Mouse (Mus musculus) heart, embryonic 15.5 days (tissue): ENCODE measurements around the gene Ndufa9. TPM values are rescaled to one million over a fixed set of nuclear protein-coding genes. Genes with fewer than 3 reads are reported as not detected.

Experiments used
- ATAC-seq: fragments of 200-750 bp; cut with Nextera tagmentation; replicated peaks from 2 replicates; pipeline ENCODE4 v1.8.0; 2017; ENCODE audit warnings: low read depth, moderate TSS enrichment; ENCODE audit not compliant: insufficient number of reproducible peaks, insufficient read depth, low FRiP score
- H3K27ac ChIP-seq: fragments of 300-500 bp; sonication (generic); 2 replicates; pipeline ENCODE4 v1.5.1; 2015; ENCODE audit warnings: mild to moderate bottlenecking, inconsistent platforms
- H3K27me3 ChIP-seq: fragments of 300-500 bp; sonication (generic); 2 replicates; pipeline ENCODE4 v1.6.1; 2015; ENCODE audit warnings: inconsistent platforms
- H3K36me3 ChIP-seq: fragments of 300-500 bp; sonication (generic); 2 replicates; pipeline ENCODE4 v1.6.1; 2015; ENCODE audit warnings: mild to moderate bottlenecking, inconsistent platforms
- H3K4me1 ChIP-seq: fragments of 300-500 bp; sonication (generic); replicated peaks from 2 replicates; pipeline ENCODE4 v1.6.1; 2015; ENCODE audit warnings: inconsistent platforms
- H3K4me2 ChIP-seq: fragments of 300-500 bp; sonication (generic); 2 replicates; pipeline ENCODE4 v1.6.1; 2015; ENCODE audit warnings: inconsistent platforms, mild to moderate bottlenecking, moderate library complexity
- H3K4me3 ChIP-seq: fragments of 300-500 bp; sonication (generic); 2 replicates; pipeline ENCODE4 v1.5.1; 2015; ENCODE audit warnings: mild to moderate bottlenecking, inconsistent platforms
- H3K9ac ChIP-seq: fragments of 300-500 bp; sonication (generic); 2 replicates; pipeline ENCODE4 v1.6.1; 2015; ENCODE audit warnings: mild to moderate bottlenecking, inconsistent platforms
- H3K9me3 ChIP-seq: fragments of 300-500 bp; sonication (generic); replicated peaks from 2 replicates; pipeline ENCODE4 v1.6.1; 2016; ENCODE audit warnings: inconsistent platforms
- WGBS: fragments of 180-500 bp; shearing (Covaris S2); methylation state at CpG from one replicate; pipeline ENCODE4 v1.1.7; 2015; ENCODE audit warnings: mixed read lengths; 5-methylcytosine and 5-hydroxymethylcytosine counted together
- polyA plus RNA-seq: library from polyadenylated mRNA; unstranded; fragments of >200 nt; fragmentation: Nextera tagmentation; extraction: Ambion mirVana; gene quantifications from 2 replicates; pipeline ENCODE4 v1.2.1, GENCODE M21; 2015

Ndufa9 gene
- polyA plus RNA-seq, 1 experiment from 2014 or later: 410 TPM

GRCm38 (mm10) chr6:126802946-126803345, 46.0 kb downstream of the Ndufa9 start:
- no peak for ATAC-seq
- Histone ChIP-seq H3K4me2 (no peak overlapping the region), H3K27me3 (no peaks in the 10 kb centered on the region), H3K27ac (no peak overlapping the region), H3K9ac (no peak overlapping the region), H3K4me1 (no peaks in the 10 kb centered on the region), H3K4me3 (no peak overlapping the region), H3K9me3 (no peaks in the 10 kb centered on the region), H3K36me3 (no peaks in the 10 kb centered on the region)
- 32% methylated on average over 11 of the region's 11 CpGs for WGBS

GRCm38 (mm10) chr6:126794751-126795150, 54.2 kb downstream of the Ndufa9 start:
- Histone ChIP-seq H3K36me3 (no peaks in the 10 kb centered on the region), H3K4me1 (no peaks in the 10 kb centered on the region), H3K9me3 (no peaks in the 10 kb centered on the region), H3K9ac (no peak overlapping the region), H3K27me3 (no peaks in the 10 kb centered on the region), H3K4me3 (no peak overlapping the region), H3K27ac (no peak overlapping the region), H3K4me2 (no peak overlapping the region)
- WGBS: 78% methylated on average over 6 of the region's 6 CpGs
- ATAC-seq: no peak

- Histone ChIP-seq H3K36me3 (no peaks in the 10 kb centered on the region), H3K4me1 (no peaks in the 10 kb centered on the region), H3K4me2 (no peak overlapping the region), H3K27me3 (no peaks in the 10 kb centered on the region), H3K4me3 (no peak overlapping the region), H3K9ac (no peak overlapping the region), H3K27ac (no peak overlapping the region), H3K9me3 (no peaks in the 10 kb centered on the region)
- no peak for ATAC-seq
- WGBS: 94% methylated on average over 6 of the region's 6 CpGs
These were observed 55.2 kb downstream of the Ndufa9 start for GRCm38 (mm10) chr6:126793689-126794088.

- H3K4me3 ChIP-seq: peak overlapping the region; percentile 42
- ATAC-seq: no peak
- H3K4me1 ChIP-seq: no peaks in the 10 kb centered on the region
- no peaks in the 10 kb centered on the region for H3K27me3 ChIP-seq
- H3K9ac ChIP-seq: peak overlapping the region; percentile 38; the same call in 1 of the 2 replicates
- H3K4me2 ChIP-seq: peak overlapping the region; percentile 64
- 22% methylated on average over 12 of the region's 12 CpGs for whole genome bisulfite sequencing
- no peak overlapping the region for H3K27ac ChIP-seq
- no peaks in the 10 kb centered on the region for H3K9me3 ChIP-seq
- H3K36me3 ChIP-seq: no peaks in the 10 kb centered on the region
These were observed 57.0 kb downstream of the Ndufa9 start for GRCm38 (mm10) chr6:126791964-126792363.

- Histone ChIP-seq H3K9me3 (no peaks in the 10 kb centered on the region), H3K27ac (no peak overlapping the region), H3K27me3 (no peaks in the 10 kb centered on the region), H3K4me1 (no peaks in the 10 kb centered on the region), H3K9ac (no peak overlapping the region), H3K4me3 (no peak overlapping the region), H3K4me2 (peak overlapping the region; percentile 64; the same call in 1 of the 2 replicates), H3K36me3 (no peaks in the 10 kb centered on the region)
- 28% methylated on average over 4 of the region's 4 CpGs for WGBS
- no peak for ATAC-seq
These were observed 57.4 kb downstream of the Ndufa9 start for GRCm38 (mm10) chr6:126791488-126791887.

- H3K27me3 ChIP-seq: no peaks in the 10 kb centered on the region; the same call in 1 of the 2 replicates
- WGBS: 66% methylated on average over 8 of the region's 8 CpGs
- no peak overlapping the region for H3K4me3 ChIP-seq
- no peak for ATAC-seq
- no peaks in the 10 kb centered on the region for H3K9me3 ChIP-seq
- H3K4me2 ChIP-seq: no peak overlapping the region
- H3K27ac ChIP-seq: no peak overlapping the region
- H3K4me1 ChIP-seq: peaks cover 3% of the 10 kb centered on the region; the same call in 1 of the 2 replicates
- no peaks in the 10 kb centered on the region for H3K36me3 ChIP-seq
- H3K9ac ChIP-seq: no peak overlapping the region
These were observed 60.1 kb downstream of the Ndufa9 start for GRCm38 (mm10) chr6:126788863-126789262.

- Histone ChIP-seq H3K27me3 (no peaks in the 10 kb centered on the region; the same call in 1 of the 2 replicates), H3K4me3 (no peak overlapping the region), H3K9ac (no peak overlapping the region), H3K27ac (no peak overlapping the region), H3K4me2 (no peak overlapping the region), H3K36me3 (no peaks in the 10 kb centered on the region), H3K4me1 (peaks cover 9% of the 10 kb centered on the region), H3K9me3 (no peaks in the 10 kb centered on the region)
- ATAC-seq: no peak
- 48% methylated on average over 5 of the region's 5 CpGs for WGBS
These were observed 64.7 kb downstream of the Ndufa9 start for GRCm38 (mm10) chr6:126784206-126784605.

GRCm38 (mm10) chr6:126783651-126784066, 65.3 kb downstream of the Ndufa9 start:
- ATAC-seq: no peak
- Histone ChIP-seq H3K4me2 (no peak overlapping the region), H3K27ac (no peak overlapping the region)

GRCm38 (mm10) chr6:126783056-126783455, 65.9 kb downstream of the Ndufa9 start:
- Histone ChIP-seq H3K27me3 (no peaks in the 10 kb centered on the region; the same call in 1 of the 2 replicates), H3K4me1 (peaks cover 9% of the 10 kb centered on the region), H3K4me2 (no peak overlapping the region), H3K9me3 (no peaks in the 10 kb centered on the region), H3K4me3 (no peak overlapping the region), H3K36me3 (no peaks in the 10 kb centered on the region), H3K9ac (no peak overlapping the region), H3K27ac (no peak overlapping the region)
- no peak for ATAC-seq
- 64% methylated on average over 1 of the region's 1 CpGs for WGBS

More at GRCm38 (mm10) chr6:126783651-126784066, 65.3 kb downstream of the Ndufa9 start:
- 20% methylated on average over 10 of the region's 10 CpGs for WGBS
- no peak overlapping the region for H3K9ac ChIP-seq
- H3K4me1 ChIP-seq: peaks cover 9% of the 10 kb centered on the region
- no peaks in the 10 kb centered on the region for H3K36me3 ChIP-seq
- no peak overlapping the region for H3K4me3 ChIP-seq
- H3K27me3 ChIP-seq: no peaks in the 10 kb centered on the region; the same call in 1 of the 2 replicates
- no peaks in the 10 kb centered on the region for H3K9me3 ChIP-seq

GRCm38 (mm10) chr6:126777889-126778288, 71.0 kb downstream of the Ndufa9 start:
- Histone ChIP-seq H3K4me1 (no peaks in the 10 kb centered on the region), H3K27ac (no peak overlapping the region), H3K4me2 (no peak overlapping the region), H3K36me3 (no peaks in the 10 kb centered on the region), H3K27me3 (0 out of 2 replicates have a peak, but pooled peaks cover 8% of the 10 kb centered on the region), H3K9ac (no peak overlapping the region), H3K4me3 (no peak overlapping the region), H3K9me3 (no peaks in the 10 kb centered on the region)
- no peak for ATAC-seq
- WGBS: 69% methylated on average over 6 of the region's 6 CpGs

- H3K4me3 ChIP-seq: no peak overlapping the region
- peaks cover 10% of the 10 kb centered on the region; the same call in 1 of the 2 replicates for H3K4me1 ChIP-seq
- no peaks in the 10 kb centered on the region for H3K36me3 ChIP-seq
- ATAC-seq: no peak
- H3K9ac ChIP-seq: no peak overlapping the region
- no peak overlapping the region for H3K4me2 ChIP-seq
- WGBS: 46% methylated on average over 4 of the region's 4 CpGs
- H3K9me3 ChIP-seq: no peaks in the 10 kb centered on the region
- no peak overlapping the region for H3K27ac ChIP-seq
- 0 out of 2 replicates have a peak, but pooled peaks cover 8% of the 10 kb centered on the region for H3K27me3 ChIP-seq
These were observed 75.1 kb downstream of the Ndufa9 start for GRCm38 (mm10) chr6:126773873-126774272.

GRCm38 (mm10) chr6:126772326-126772725, 76.6 kb downstream of the Ndufa9 start:
- Histone ChIP-seq H3K27me3 (0 out of 2 replicates have a peak, but pooled peaks cover 8% of the 10 kb centered on the region), H3K9ac (no peak overlapping the region), H3K36me3 (no peaks in the 10 kb centered on the region), H3K4me1 (peaks cover 11% of the 10 kb centered on the region), H3K4me3 (no peak overlapping the region), H3K27ac (no peak overlapping the region), H3K4me2 (no peak overlapping the region), H3K9me3 (no peaks in the 10 kb centered on the region)
- no peak for ATAC-seq
- WGBS: 62% methylated on average over 4 of the region's 4 CpGs
